Mouse (Mus musculus) testis, postnatal 10 days (tissue): ENCODE measurements around the gene Umod.

Experiments
- DNase-seq: peaks from one replicate; pipeline ENCODE4 v3.0.0; 2021; ENCODE audit warnings: low spot score

Umod gene

DNA sequence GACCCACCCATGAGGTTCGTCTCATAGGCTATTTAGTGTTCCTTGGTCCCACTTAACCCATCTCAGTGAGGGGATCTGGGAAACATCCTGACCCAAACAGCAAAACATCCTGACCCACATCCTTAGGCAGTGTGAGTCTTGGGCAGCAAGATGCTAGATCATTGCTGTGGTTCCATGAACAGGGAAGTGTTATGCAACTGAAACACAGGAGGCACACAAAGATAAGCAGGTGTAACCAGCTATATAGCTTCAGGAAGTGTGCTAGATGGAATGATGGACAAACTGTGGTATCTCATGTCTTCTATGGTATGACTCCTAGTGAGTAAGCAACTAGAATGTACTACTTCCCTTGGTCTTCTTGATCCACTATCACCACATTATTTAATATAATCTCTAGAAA lies 37.1 kb downstream of the Umod start:
- no peak for DNase-seq

GRCm38 (mm10) chr7:119427180-119427616 lies 51.9 kb downstream of the Umod start:
- peak; percentile 48 for DNase-seq

DNA sequence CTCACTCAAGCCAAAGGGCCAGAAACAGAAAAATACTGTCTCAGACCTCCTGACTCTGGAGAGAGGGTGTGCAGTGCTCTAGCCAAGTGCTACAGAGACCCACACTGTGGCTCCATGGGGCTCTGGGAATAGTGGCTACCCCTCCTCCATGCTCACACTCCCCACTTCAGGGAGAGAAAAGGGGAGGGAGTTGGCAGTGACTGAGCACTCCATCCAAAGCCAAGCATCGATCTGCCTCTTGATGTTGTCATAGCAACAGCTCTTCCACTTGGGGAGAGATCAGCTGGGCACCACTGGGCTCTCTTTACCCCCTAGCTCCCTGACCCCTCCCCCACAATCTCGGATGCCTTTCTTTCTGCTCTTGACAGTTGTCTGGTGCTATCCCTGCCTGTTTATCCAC lies 58.4 kb downstream of the Umod start:
- DNase-seq: no peak

DNA sequence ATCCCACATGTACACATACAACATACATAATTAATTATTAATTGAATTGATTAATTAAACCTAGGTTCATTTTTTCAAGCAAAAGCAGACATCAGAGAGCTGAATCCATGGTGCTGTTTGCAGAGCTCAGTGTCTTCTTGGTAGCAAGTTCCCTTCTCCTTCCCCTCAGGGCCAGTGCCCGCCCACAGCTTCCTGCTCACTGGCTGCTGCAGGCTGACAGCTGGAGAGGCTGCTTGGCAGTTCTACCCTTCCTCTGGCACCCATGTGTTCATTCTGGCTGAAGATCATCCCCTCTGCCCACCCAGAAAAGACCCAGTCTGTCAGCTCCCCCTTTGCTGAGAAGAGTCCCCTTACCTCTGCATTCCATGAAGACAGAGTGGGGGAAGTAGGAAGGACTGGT lies 60.6 kb downstream of the Umod start:
- no peak for DNase-seq
